Mouse (Mus musculus) liver, embryonic 13.5 days (tissue): ENCODE results near the gene Rpl23a. TPM values are rescaled to one million over a fixed set of nuclear protein-coding genes. Genes with fewer than 3 reads are reported as not detected.

Experiments used
- ATAC-seq: fragments of 200-750 bp; cut with Nextera tagmentation; 2 replicates; pipeline ENCODE4 v1.8.0; 2017; ENCODE audit warnings: low read depth, mild to moderate bottlenecking, moderate number of reproducible peaks, moderate library complexity
- DNase-seq: peaks from one replicate; pipeline ENCODE4 v3.0.0; 2022
- H3K27ac ChIP-seq: fragments of 300-500 bp; sonication (generic); 2 replicates; pipeline ENCODE4 v1.5.1; 2015; ENCODE audit warnings: moderate library complexity, mild to moderate bottlenecking, inconsistent platforms
- H3K27me3 ChIP-seq: fragments of 300-500 bp; sonication (generic); 2 replicates; pipeline ENCODE4 v1.6.1; 2015; ENCODE audit warnings: mild to moderate bottlenecking, inconsistent platforms
- H3K36me3 ChIP-seq: fragments of 300-500 bp; sonication (generic); 2 replicates; pipeline ENCODE4 v1.6.1; 2015; ENCODE audit warnings: mild to moderate bottlenecking, inconsistent platforms
- H3K4me1 ChIP-seq: fragments of 300-500 bp; sonication (generic); replicated peaks from 2 replicates; pipeline ENCODE4 v1.6.1; 2015; ENCODE audit warnings: inconsistent platforms
- H3K4me2 ChIP-seq: fragments of 300-500 bp; sonication (generic); 2 replicates; pipeline ENCODE4 v1.6.1; 2015; ENCODE audit warnings: inconsistent platforms, mild to moderate bottlenecking, moderate library complexity
- H3K4me3 ChIP-seq: fragments of 300-500 bp; sonication (generic); replicated peaks from 2 replicates; pipeline ENCODE4 v1.5.1; 2015; ENCODE audit warnings: mild to moderate bottlenecking, inconsistent platforms
- H3K9ac ChIP-seq: fragments of 300-500 bp; sonication (generic); 2 replicates; pipeline ENCODE4 v1.6.1; 2015; ENCODE audit warnings: mild to moderate bottlenecking, inconsistent platforms
- H3K9me3 ChIP-seq: fragments of 300-500 bp; sonication (generic); replicated peaks from 2 replicates; pipeline ENCODE4 v1.6.1; 2016; ENCODE audit warnings: inconsistent platforms
- WGBS: fragments of 180-500 bp; shearing (Covaris S2); methylation state at CpG from one replicate; pipeline ENCODE4 v1.1.7; 2015; ENCODE audit not compliant: insufficient replicate concordance; 5-methylcytosine and 5-hydroxymethylcytosine counted together
- polyA plus RNA-seq: library from polyadenylated mRNA; unstranded; fragments of >200 nt; fragmentation: Nextera tagmentation; extraction: Ambion mirVana; gene quantifications from 2 replicates; pipeline ENCODE4 v1.2.1, GENCODE M21; 2015

The Rpl23a gene
- polyA plus RNA-seq, 1 experiment from 2014 or later: 1,033 TPM

DNA sequence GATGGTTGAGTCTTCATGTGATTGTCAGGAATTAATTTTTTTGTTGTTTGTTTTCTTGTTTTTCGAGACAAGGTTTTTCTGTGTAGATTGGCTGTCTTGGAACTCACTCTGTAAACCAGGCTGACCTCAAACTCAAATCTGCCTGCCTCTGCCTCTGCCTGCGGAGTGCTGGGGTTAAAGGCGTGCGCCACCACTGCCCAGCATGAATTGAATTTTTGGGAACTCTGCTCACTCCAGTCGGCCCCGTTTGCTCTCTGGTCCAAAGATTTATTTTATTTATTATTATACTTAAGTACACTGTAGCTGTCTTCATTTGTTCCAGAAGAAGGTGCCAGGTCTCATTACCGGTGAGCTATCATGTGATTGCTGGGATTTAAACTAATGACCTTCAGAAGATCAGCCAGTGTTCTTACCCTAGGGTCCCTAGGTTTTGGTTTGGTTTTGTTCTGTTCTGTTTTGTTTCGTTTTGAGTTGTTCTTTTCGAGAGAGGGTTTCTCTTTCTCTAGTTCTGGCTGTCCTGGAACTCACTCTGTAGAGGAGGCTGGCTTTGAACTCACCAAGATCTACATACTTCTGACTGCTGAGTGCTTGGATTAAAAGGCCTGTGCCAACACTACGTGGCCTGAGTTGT, 615 bp upstream of the Rpl23a start:
- DNase-seq: no peak
- 34% methylated on average over 10 of the region's 10 CpGs for WGBS
- peaks cover 37% of the 10 kb centered on the region for H3K36me3 ChIP-seq
- peak overlapping the region; percentile 99 for H3K9ac ChIP-seq
- peaks cover 52% of the 10 kb centered on the region for H3K4me1 ChIP-seq
- H3K27ac ChIP-seq: no peak overlapping the region
- ATAC-seq: no peak
- peak overlapping the region; percentile 81 for H3K4me2 ChIP-seq
- H3K27me3 ChIP-seq: peaks cover 34% of the 10 kb centered on the region
- H3K9me3 ChIP-seq: no peaks in the 10 kb centered on the region
- peak overlapping the region; percentile 94 for H3K4me3 ChIP-seq

DNA sequence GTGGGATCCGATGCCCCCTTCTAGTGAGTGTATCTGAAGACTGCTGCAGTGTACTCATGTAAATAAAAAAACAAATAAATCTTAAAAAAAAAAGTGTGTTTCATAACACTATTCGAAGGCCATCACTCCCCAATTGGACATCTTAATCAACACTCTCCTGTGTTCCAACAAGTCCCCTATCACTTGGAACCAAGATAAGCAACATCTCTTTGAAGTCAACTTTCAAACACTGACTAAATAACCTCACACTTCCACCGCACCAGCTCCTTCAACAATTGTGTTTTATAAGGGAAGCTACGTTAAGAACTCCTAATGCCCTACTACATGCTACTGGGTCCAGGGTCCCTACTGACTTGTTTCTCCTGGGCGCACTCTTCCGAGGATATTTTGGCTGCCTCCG, 934 bp downstream of the Rpl23a start:
- peaks cover 47% of the 10 kb centered on the region for H3K4me1 ChIP-seq
- ATAC-seq: no peak

DNA sequence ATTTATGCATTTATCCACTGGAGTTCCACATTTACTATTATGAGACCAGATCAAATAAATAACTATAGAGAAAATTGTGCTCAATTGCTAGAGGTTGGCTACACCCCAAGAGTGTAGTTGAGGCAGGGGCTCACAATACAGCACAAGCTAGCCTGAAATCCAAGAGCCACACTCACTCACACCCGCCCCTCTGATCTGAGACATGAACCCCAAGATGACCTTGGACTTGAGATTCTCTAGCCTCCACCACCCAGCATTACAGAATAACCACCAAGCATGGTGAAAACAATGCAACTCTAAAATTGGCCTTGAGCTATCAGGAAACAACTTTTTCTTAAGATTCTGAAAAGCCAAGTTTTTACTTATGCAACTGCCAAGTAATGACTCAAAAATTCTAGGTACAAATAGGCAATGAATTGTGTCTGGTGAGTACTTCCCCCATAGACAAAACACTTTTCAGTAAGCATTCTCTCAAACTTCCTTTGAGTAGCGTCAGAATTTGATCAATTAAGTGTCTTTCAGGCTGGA, 1.5 kb downstream of the Rpl23a start:
- 28% methylated on average over 2 of the region's 2 CpGs for WGBS
- Histone ChIP-seq H3K4me1 (peaks cover 47% of the 10 kb centered on the region), H3K9ac (peak overlapping the region; percentile 99), H3K36me3 (peaks cover 38% of the 10 kb centered on the region), H3K27ac (peak overlapping the region; percentile 100), H3K9me3 (no peaks in the 10 kb centered on the region), H3K27me3 (peaks cover 12% of the 10 kb centered on the region), H3K4me2 (peak overlapping the region; percentile 81), H3K4me3 (peak overlapping the region; percentile 94)
- no peak for ATAC-seq
- DNase-seq: no peak

More for the DNA sequence above, 934 bp downstream of the Rpl23a start:
- WGBS: under 1% methylated on average over 7 of the region's 7 CpGs
- Histone ChIP-seq H3K4me2 (peak overlapping the region; percentile 81), H3K9me3 (no peaks in the 10 kb centered on the region), H3K27ac (peak overlapping the region; percentile 100), H3K36me3 (peaks cover 38% of the 10 kb centered on the region), H3K27me3 (peaks cover 18% of the 10 kb centered on the region), H3K4me3 (peak overlapping the region; percentile 94), H3K9ac (peak overlapping the region; percentile 99)
- DNase-seq: no peak

DNA sequence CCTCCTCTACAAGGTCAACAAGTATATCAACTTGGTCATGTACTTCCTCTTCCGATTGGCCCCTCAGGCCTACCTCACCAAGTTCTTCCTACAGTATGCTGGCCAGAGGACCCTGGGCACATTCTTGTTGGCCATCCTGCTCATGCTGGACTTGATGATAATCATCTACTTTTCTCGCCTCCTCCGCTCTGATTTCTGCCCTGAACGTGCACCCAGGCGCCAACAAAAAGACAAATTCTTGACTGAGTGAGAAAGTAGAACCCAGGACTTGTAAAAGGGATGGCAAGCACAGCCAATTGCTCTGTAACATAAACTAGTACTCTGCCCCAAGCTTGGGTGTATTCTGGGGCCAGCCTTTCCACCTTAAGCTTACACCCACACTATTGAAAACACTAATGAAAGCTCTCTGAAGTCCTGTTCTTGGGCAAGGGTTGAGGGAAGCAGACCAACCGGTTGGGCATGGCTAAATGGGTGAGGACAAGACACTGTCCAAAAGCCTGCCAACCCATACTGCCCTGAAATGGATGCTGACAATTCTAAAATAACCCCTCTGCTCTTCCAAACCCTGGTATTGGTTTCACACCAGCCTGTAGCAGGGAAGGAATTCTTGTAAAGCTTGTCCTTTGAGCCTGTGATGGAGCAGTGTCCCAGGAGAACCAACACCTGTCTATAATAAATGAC, 3.2 kb downstream of the Rpl23a start:
- ATAC-seq: no peak
- 28% methylated on average over 6 of the region's 6 CpGs for WGBS
- Histone ChIP-seq H3K4me3 (peak overlapping the region; percentile 94), H3K9ac (peak overlapping the region; percentile 99), H3K27ac (peak overlapping the region; percentile 100), H3K4me2 (peak overlapping the region; percentile 81), H3K36me3 (peaks cover 38% of the 10 kb centered on the region), H3K9me3 (no peaks in the 10 kb centered on the region), H3K27me3 (no peaks in the 10 kb centered on the region), H3K4me1 (peaks cover 56% of the 10 kb centered on the region)
- no peak for DNase-seq

DNA sequence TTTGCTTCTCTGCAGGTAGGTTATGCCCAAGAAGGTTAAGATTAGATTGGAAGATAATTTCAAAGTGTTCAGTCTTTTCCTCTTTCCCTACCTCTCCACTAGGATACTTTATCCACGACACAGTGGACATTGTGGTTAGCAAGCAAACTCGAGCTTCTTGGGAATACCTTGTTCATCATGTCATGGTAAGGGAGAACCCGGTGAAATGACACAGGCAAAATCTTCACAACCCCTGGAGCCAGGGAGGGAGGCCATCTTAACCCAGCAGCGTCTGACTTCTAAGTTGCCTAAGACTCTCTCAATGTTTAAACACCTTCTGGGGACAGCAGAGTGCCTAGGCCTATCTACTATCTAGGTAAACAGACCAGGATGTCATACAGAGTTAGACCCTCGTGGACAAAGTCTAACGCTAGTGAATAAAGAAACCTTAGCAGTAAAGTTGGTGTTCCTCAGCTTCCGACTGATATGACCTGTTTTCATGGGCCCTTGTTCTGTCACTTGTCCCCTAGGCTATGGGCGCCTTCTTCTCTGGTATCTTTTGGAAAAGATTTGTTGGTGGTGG, 3.9 kb downstream of the Rpl23a start:
- H3K27ac ChIP-seq: peak overlapping the region; percentile 100
- H3K4me2 ChIP-seq: peak overlapping the region; percentile 81
- H3K9me3 ChIP-seq: no peaks in the 10 kb centered on the region
- no peak for ATAC-seq
- H3K27me3 ChIP-seq: no peaks in the 10 kb centered on the region
- peaks cover 63% of the 10 kb centered on the region for H3K4me1 ChIP-seq
- H3K4me3 ChIP-seq: peak overlapping the region; percentile 94
- peak overlapping the region; percentile 99 for H3K9ac ChIP-seq
- DNase-seq: no peak
- peaks cover 38% of the 10 kb centered on the region for H3K36me3 ChIP-seq
- 10% methylated on average over 8 of the region's 8 CpGs for WGBS

DNA sequence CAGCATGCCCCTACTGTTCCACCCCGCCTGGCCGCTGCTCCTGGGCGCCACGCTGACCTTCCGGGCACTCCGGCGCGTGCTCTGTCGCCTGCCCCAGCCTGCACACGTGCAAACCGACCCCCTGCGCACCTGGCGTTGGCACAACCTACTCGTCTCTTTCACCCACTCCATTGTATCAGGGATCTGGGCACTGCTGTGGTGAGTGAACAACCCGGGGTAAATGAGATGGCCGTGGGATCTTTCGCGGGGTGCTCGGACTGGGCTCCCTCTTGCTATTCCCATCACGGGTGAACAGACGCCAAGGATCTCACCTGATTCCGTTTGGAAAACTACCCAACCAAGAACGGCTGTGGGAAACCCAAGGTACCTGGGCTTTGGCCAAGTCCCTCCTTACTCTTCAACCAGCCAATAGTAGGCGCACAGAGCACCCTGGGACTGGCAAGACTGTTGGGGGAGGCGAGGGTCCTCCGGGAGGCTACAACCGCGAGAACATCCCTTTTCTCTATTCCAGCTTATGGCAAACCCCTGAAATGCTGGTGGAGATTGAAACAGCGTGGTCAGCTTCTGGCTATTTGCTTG, 4.4 kb downstream of the Rpl23a start:
- DNase-seq: no peak
- Histone ChIP-seq H3K4me1 (peaks cover 63% of the 10 kb centered on the region), H3K27me3 (no peaks in the 10 kb centered on the region), H3K9me3 (no peaks in the 10 kb centered on the region), H3K9ac (peak overlapping the region; percentile 99), H3K4me3 (peak overlapping the region; percentile 94), H3K36me3 (peaks cover 38% of the 10 kb centered on the region), H3K27ac (peak overlapping the region; percentile 100), H3K4me2 (peak overlapping the region; percentile 81)
- ATAC-seq: peak; percentile 4
- WGBS: under 1% methylated on average over 29 of the region's 29 CpGs

DNA sequence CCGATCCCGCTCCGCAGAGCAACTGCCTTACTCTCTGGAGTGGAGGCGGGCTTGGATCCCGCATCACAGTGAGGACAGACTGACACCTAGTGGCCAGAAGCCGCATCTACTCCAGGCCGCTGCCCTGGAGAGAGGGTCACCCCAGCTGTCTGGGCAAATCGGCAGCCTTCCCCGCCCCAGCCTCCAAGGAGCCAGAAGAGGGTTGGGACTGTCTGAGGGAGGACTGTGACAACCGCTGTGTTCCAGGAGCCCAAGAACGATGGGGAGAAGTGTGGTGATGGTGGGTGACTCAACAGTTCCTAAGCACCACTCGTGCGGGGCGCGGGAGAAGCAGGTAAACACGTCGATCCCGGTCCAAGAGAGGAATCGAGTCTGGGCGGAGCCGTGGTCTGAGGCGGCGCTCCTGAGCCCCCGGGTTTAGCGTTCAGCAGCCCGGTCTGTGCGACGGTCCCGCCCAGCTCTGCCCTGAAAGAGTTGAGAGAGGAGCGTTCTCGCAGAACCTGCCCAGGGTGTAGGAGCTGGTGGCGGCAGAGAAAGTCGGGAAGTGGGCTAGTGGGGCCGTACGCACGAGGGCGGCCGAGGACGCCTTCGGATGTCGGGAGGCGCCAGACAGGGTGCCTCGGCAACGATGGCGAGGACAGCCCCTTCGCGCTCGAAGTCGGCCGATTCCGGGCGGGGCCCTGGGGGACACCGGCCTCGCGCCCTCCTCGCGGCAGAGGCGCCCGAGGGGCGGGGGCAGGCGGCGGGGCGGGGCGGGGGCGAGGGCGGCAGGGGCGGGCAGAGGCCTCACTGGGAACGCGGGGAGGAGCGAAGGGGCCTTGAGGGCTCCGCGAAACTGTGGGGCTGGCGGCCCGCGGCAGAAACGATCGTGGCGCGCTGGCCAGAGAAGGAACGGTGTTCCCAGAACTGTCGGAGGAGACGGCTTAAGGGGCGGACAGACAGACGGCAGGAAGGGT, 5.2 kb downstream of the Rpl23a start:
- Histone ChIP-seq H3K27me3 (no peaks in the 10 kb centered on the region), H3K4me2 (peak overlapping the region; percentile 81)

DNA sequence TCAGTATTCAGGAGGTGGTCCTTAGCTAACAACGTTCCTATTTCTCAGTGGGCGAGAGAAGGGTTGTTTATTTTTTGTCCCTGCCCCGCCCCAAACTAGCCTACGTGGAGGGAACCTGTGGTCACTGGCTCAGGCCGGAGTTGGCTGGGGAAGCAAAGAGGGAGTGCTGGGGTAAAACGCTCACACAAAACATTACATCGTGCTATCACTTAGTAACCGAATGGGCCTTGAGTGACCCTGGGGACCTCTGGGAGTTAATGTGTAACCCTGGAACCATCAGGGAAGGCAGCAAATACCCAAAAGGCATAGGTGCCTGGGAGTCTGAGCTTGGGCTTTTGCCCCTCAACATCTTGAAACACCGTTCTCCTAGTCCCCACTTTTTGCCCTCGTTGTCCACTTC, 5.9 kb downstream of the Rpl23a start:
- Histone ChIP-seq H3K4me1 (peaks cover 69% of the 10 kb centered on the region), H3K4me3 (peak overlapping the region; percentile 94), H3K4me2 (peak overlapping the region; percentile 81), H3K36me3 (peaks cover 36% of the 10 kb centered on the region), H3K9me3 (no peaks in the 10 kb centered on the region), H3K27ac (peak overlapping the region; percentile 100), H3K9ac (peak overlapping the region; percentile 99), H3K27me3 (no peaks in the 10 kb centered on the region)
- ATAC-seq: peak; percentile 20
- peak; percentile 71 for DNase-seq
- WGBS: 0% methylated on average over 10 of the region's 10 CpGs

More for the DNA sequence above, 5.2 kb downstream of the Rpl23a start:
- Histone ChIP-seq H3K4me3 (peak overlapping the region; percentile 94), H3K4me1 (peaks cover 63% of the 10 kb centered on the region), H3K9ac (peak overlapping the region; percentile 99), H3K36me3 (peaks cover 38% of the 10 kb centered on the region), H3K27ac (peak overlapping the region; percentile 100), H3K9me3 (no peaks in the 10 kb centered on the region)
- ATAC-seq: peak; percentile 79
- peak; percentile 90 for DNase-seq
- under 1% methylated on average over 81 of the region's 84 CpGs for WGBS

DNA sequence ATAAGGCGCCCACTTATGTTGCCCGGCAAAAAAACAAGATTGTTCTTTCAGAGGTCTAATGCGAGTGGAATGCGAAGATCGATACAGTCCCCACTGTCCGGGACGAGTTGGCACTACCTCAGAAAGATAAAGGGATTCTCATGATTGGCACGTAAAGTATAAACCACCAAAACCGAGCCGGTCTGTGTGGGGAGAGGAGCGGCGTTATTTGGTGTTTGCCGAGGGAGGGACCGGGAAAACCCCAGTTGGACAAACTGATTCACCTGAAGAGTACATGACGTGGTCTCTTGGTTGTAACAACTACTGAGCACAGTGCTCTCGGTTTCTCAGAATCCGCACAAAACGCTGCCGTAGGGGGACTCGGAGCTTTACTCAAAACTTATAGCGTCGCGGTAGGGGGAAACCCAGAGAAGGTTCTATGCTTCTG, 6.5 kb downstream of the Rpl23a start:
- Histone ChIP-seq H3K4me1 (peaks cover 69% of the 10 kb centered on the region), H3K9ac (peak overlapping the region; percentile 99), H3K27me3 (no peaks in the 10 kb centered on the region), H3K4me3 (peak overlapping the region; percentile 94), H3K4me2 (peak overlapping the region; percentile 81), H3K9me3 (no peaks in the 10 kb centered on the region), H3K27ac (peak overlapping the region; percentile 100), H3K36me3 (peaks cover 34% of the 10 kb centered on the region)
- no peak for ATAC-seq
- no peak for DNase-seq
- under 1% methylated on average over 23 of the region's 23 CpGs for WGBS

DNA sequence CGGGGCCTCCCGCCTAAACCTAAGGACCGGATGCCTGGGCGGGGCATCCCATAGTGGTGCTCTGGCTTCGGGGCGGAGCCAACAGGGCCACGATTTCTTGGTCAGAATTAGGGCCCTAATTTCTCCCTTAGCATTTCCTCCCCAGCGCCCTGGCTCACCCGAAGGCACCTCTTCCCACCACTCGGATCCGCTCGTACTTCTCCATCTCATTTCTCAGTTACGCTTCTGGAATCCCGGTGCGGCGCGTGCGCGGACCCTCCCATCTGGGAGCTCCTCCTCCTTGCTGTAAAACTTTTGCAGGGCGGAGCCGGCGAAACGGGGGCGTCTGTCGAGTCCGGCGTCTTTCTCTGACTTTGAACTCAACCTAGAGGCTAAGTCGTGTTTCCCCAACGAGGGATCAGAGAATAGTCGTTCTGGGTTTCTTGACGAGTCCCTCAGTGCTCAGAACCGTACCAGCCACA, 7.0 kb downstream of the Rpl23a start, which contains the start of the genes Nek8 and Tlcd1:
Gene Nek8 (minus strand): TSS at position 274 of the 461 bp plus-strand sequence.
Gene Tlcd1 (plus strand): TSS at position 310 of the 461 bp plus-strand sequence.
- peak within 1 kb of the TSS; percentile 99 for H3K9ac ChIP-seq
- peaks cover 68% of the 10 kb centered on the region for H3K4me1 ChIP-seq
- H3K27me3 ChIP-seq: no peaks in the 10 kb centered on the region
- peak within 1 kb of the TSS; percentile 100 for H3K27ac ChIP-seq
- H3K4me3 ChIP-seq: peak within 1 kb of the TSS; percentile 94
- DNase-seq: peak; percentile 97
- peaks cover 31% of the 10 kb centered on the region for H3K36me3 ChIP-seq
- under 1% methylated on average over 32 of the region's 32 CpGs for WGBS
- no peaks in the 10 kb centered on the region for H3K9me3 ChIP-seq
- H3K4me2 ChIP-seq: peak within 1 kb of the TSS; percentile 81
- ATAC-seq: peak; percentile 26
